Mouse (Mus musculus): Measurements from ENCODE around the gene Cers1. TPM values are rescaled to one million over a fixed set of nuclear protein-coding genes. Genes with fewer than 3 reads are reported as not detected.
A peak's percentile ranks its signal among the peaks of the same experiment; 100 is the strongest.

Cers1 gene
- total RNA-seq, 1 experiment: 1.9 TPM

GRCm38 (mm10) chr8:70302358-70302890 is 13.2 kb upstream of the Cers1 start, which contains the start of the genes Ddx49 and Cope:
Ddx49 (minus strand) TSS chr8:70302489.
Cope (plus strand) TSS chr8:70302518.
- H3K36me3 ChIP-seq (ENCODE audit: control insufficient read depth, insufficient read depth, low read length, poor library complexity, severe bottlenecking): peaks cover 28% of the 10 kb centered on the region

GRCm38 (mm10) chr8:70302901-70303300 is 12.7 kb upstream of the Cers1 start:
- H3K4me3 ChIP-seq (ENCODE audit: insufficient read depth in 1 of 2, low read depth in 1 of 2, low read length in 2 of 2, poor library complexity in 1 of 2, severe bottlenecking in 1 of 2): peak overlapping the region; percentile 86 to 97
- TF ChIP-seq HCFC1 (IDR thresholded peaks at IDR 0.05; ENCODE audit: borderline replicate concordance, insufficient read depth, low read length) (no peak), ZNF384 (IDR thresholded peaks at IDR 0.05; ENCODE audit: low read depth, low read length) (no peak), CHD2 (IDR thresholded peaks at IDR 0.05; ENCODE audit: low read depth, low read length) (no peak), ZC3H11A (IDR thresholded peaks at IDR 0.05; ENCODE audit: borderline replicate concordance, low read depth, low read length) (no peak), MAFK (IDR thresholded peaks at IDR 0.05; ENCODE audit: insufficient read depth, low read depth, low read length) (no peak)
- H3K36me3 ChIP-seq (ENCODE audit: control insufficient read depth, insufficient read depth, low read length, poor library complexity, severe bottlenecking): peaks cover 29% of the 10 kb centered on the region; the same call in 1 of the 2 replicates
- DNase-seq (ENCODE audit: low read depth, low spot score): no peak
- H3K9ac ChIP-seq (ENCODE audit: insufficient read depth, low read depth, low read length, poor library complexity, severe bottlenecking): peak overlapping the region; percentile 84
- in situ Hi-C loops (cut with MboI; ENCODE audit: low sequenced_read_pairs in 2 of 2, unreplicated experiment in 2 of 2): no loop called here
- no peaks in the 10 kb centered on the region for H3K4me1 ChIP-seq (ENCODE audit: control insufficient read depth in 2 of 2, insufficient read depth in 2 of 2, low read length in 2 of 2, poor library complexity in 1 of 2)
- H3K27ac ChIP-seq (ENCODE audit: insufficient read depth, low read depth, low read length, poor library complexity, severe bottlenecking): no peak overlapping the region
- no peaks in the 10 kb centered on the region for H3K9me3 ChIP-seq (ENCODE audit: control insufficient read depth, insufficient read depth, low read depth, low read length)

More at GRCm38 (mm10) chr8:70302358-70302890, 13.2 kb upstream of the Cers1 start, which contains the start of the genes Ddx49 and Cope:
- Histone ChIP-seq H3K4me3 (ENCODE audit: insufficient read depth in 1 of 2, low read depth in 1 of 2, low read length in 2 of 2, poor library complexity in 1 of 2, severe bottlenecking in 1 of 2) (peak within 1 kb of the TSS; percentile 86 to 97), H3K4me1 (ENCODE audit: control insufficient read depth in 2 of 2, insufficient read depth in 2 of 2, low read length in 2 of 2, poor library complexity in 1 of 2) (no peaks in the 10 kb centered on the region), H3K9ac (ENCODE audit: insufficient read depth, low read depth, low read length, poor library complexity, severe bottlenecking) (peak within 1 kb of the TSS; percentile 84), H3K9me3 (ENCODE audit: control insufficient read depth, insufficient read depth, low read depth, low read length) (no peaks in the 10 kb centered on the region), H3K27ac (ENCODE audit: insufficient read depth, low read depth, low read length, poor library complexity, severe bottlenecking) (no peak within 1 kb of the TSS)
- DNase-seq (ENCODE audit: low read depth, low spot score): peak; percentile 93
- TF ChIP-seq HCFC1 (IDR thresholded peaks at IDR 0.05; ENCODE audit: borderline replicate concordance, insufficient read depth, low read length) (peak; percentile 94), ZNF384 (IDR thresholded peaks at IDR 0.05; ENCODE audit: low read depth, low read length) (no peak), CHD2 (IDR thresholded peaks at IDR 0.05; ENCODE audit: low read depth, low read length) (peak; percentile 36; the same call in 1 of the 2 replicates), MAFK (IDR thresholded peaks at IDR 0.05; ENCODE audit: insufficient read depth, low read depth, low read length) (no peak), ZC3H11A (IDR thresholded peaks at IDR 0.05; ENCODE audit: borderline replicate concordance, low read depth, low read length) (peak; percentile 35; the same call in 1 of the 2 replicates)
- in situ Hi-C loops (cut with MboI; ENCODE audit: low sequenced_read_pairs in 2 of 2, unreplicated experiment in 2 of 2): no loop called here

- Histone ChIP-seq H3K27ac (ENCODE audit: insufficient read depth, low read depth, low read length, poor library complexity, severe bottlenecking) (no peak overlapping the region), H3K9me3 (ENCODE audit: control insufficient read depth, insufficient read depth, low read depth, low read length) (no peaks in the 10 kb centered on the region), H3K4me1 (ENCODE audit: control insufficient read depth in 2 of 2, insufficient read depth in 2 of 2, low read length in 2 of 2, poor library complexity in 1 of 2) (no peaks in the 10 kb centered on the region), H3K4me3 (ENCODE audit: insufficient read depth in 1 of 2, low read depth in 1 of 2, low read length in 2 of 2, poor library complexity in 1 of 2, severe bottlenecking in 1 of 2) (no peak overlapping the region), H3K36me3 (ENCODE audit: control insufficient read depth, insufficient read depth, low read length, poor library complexity, severe bottlenecking) (peaks cover 53% of the 10 kb centered on the region), H3K9ac (ENCODE audit: insufficient read depth, low read depth, low read length, poor library complexity, severe bottlenecking) (no peak overlapping the region)
- in situ Hi-C loops (cut with MboI; ENCODE audit: low sequenced_read_pairs in 2 of 2, unreplicated experiment in 2 of 2): no loop called here
- TF ChIP-seq CHD2 (IDR thresholded peaks at IDR 0.05; ENCODE audit: low read depth, low read length): no peak
- no peak for TF ChIP-seq HCFC1 (IDR thresholded peaks at IDR 0.05; ENCODE audit: borderline replicate concordance, insufficient read depth, low read length)
- TF ChIP-seq ZNF384 (IDR thresholded peaks at IDR 0.05; ENCODE audit: low read depth, low read length): no peak
- TF ChIP-seq MAFK (IDR thresholded peaks at IDR 0.05; ENCODE audit: insufficient read depth, low read depth, low read length): no peak
- no peak for TF ChIP-seq ZC3H11A (IDR thresholded peaks at IDR 0.05; ENCODE audit: borderline replicate concordance, low read depth, low read length)
- DNase-seq (ENCODE audit: low read depth, low spot score): peak; percentile 60
Observed at GRCm38 (mm10) chr8:70309311-70309710, 6.3 kb upstream of the Cers1 start.

- H3K4me3 ChIP-seq (ENCODE audit: insufficient read depth in 1 of 2, low read depth in 1 of 2, low read length in 2 of 2, poor library complexity in 1 of 2, severe bottlenecking in 1 of 2): no peak overlapping the region
- H3K36me3 ChIP-seq (ENCODE audit: control insufficient read depth, insufficient read depth, low read length, poor library complexity, severe bottlenecking): peaks cover 30% of the 10 kb centered on the region
- in situ Hi-C loops (cut with MboI; ENCODE audit: low sequenced_read_pairs in 2 of 2, unreplicated experiment in 2 of 2): no loop called here
- no peaks in the 10 kb centered on the region for H3K9me3 ChIP-seq (ENCODE audit: control insufficient read depth, insufficient read depth, low read depth, low read length)
- TF ChIP-seq MAFK (IDR thresholded peaks at IDR 0.05; ENCODE audit: insufficient read depth, low read depth, low read length): no peak
- H3K27ac ChIP-seq (ENCODE audit: insufficient read depth, low read depth, low read length, poor library complexity, severe bottlenecking): no peak overlapping the region
- H3K4me1 ChIP-seq (ENCODE audit: control insufficient read depth in 2 of 2, insufficient read depth in 2 of 2, low read length in 2 of 2, poor library complexity in 1 of 2): peaks cover 0 to 7% of the 10 kb centered on the region in 2 experiments; a peak in 1 of 4 replicates
- no peak overlapping the region for H3K9ac ChIP-seq (ENCODE audit: insufficient read depth, low read depth, low read length, poor library complexity, severe bottlenecking)
- no peak for DNase-seq (ENCODE audit: low read depth, low spot score)
Observed at GRCm38 (mm10) chr8:70313399-70313798, 2.2 kb upstream of the Cers1 start.
